8 mouse cellular contexts compared by ENCODE assay signal in the genomic region with DNA sequence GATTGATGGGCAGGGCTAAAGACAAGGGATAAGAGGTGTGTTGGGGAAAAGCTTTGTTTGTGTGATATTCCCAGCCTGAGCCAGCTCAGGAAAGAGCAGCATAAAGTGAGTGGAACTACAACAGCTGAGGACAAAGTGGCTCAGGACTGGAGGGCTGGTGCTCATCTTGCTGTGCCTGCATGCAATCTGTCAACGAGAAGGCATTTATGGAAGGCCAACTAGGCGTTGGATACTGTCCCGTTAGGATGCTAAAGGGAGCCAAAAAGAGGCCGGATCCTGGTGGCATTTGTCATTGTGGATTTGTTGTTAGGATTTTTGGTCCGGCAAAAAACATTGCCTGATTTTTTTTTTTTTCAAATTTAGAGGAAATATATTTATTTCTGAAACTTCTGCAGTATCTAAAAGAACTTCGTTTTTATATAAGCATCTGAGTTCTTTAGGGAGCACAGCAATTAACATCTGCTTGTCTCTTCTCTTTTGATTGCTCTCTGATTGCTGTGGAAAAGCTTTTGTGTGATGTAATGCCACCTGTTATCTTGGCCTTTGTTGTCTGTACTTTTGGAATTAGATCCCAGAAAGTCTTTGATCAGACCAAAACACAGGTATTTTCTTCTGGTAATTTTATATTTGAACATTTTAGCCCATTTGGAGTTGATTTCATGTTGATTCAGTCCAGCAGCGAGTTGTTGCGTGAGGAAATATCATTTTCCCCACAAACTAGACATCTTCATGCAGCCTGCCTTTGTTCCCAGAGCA. TPM values are rescaled to one million over a fixed set of nuclear protein-coding genes. Genes with fewer than 3 reads are reported as not detected.
DNase-seq lines count a peak whose midpoint lies in the region; ATAC-seq and TF ChIP-seq lines count a peak whose summit lies in the region.
"Had no signal": no experiment of that assay in that cellular context is flagged by ENCODE, and none has a peak within 500 bp of the region (broad histone marks: within the 10 kb centered on the region; RNA-seq: fewer than 3 reads in every experiment).

No protein-coding gene starts in this region.

- no peak for ATAC-seq in limb, embryonic 14.5 days (ENCODE audit: low FRiP score, low read depth)
- no peak for ATAC-seq in heart, embryonic 16.5 days (replicated peaks; ENCODE audit: extremely low read depth, insufficient read depth, low FRiP score)

- 0 out of 2 replicates have a peak overlapping the region, but pooled peaks have one; percentile 0 for H3K27ac ChIP-seq in limb, embryonic 14.5 days (replicated peaks; ENCODE audit: low read depth, low read length)
- H3K27ac ChIP-seq in limb, embryonic 10.5 days, result no peak overlapping the region
- H3K27ac ChIP-seq in heart, embryonic 16.5 days (ENCODE audit: low read length), result peak overlapping the region; percentile 78
- H3K27ac ChIP-seq: hindbrain, embryonic 13.5 days had no signal

- intact Hi-C loops in left cerebral cortex, postnatal 25 days (cut with DNase I), result no loop called here

- no peak overlapping the region for H3K9ac ChIP-seq in limb, embryonic 14.5 days (ENCODE audit: low read depth, low read length, severe bottlenecking)
- peak overlapping the region; percentile 55 for H3K9ac ChIP-seq in heart, embryonic 16.5 days (ENCODE audit: low read length)
- H3K9ac ChIP-seq: hindbrain, embryonic 13.5 days had no signal

- no peak for TF ChIP-seq CTCF in brain, embryonic 14.5 days (IDR thresholded peaks at IDR 0.05; ENCODE audit: borderline replicate concordance, extremely low read depth, insufficient read depth, insufficient read length)

- no peaks in the 10 kb centered on the region for H3K27me3 ChIP-seq in limb, embryonic 14.5 days (ENCODE audit: control insufficient read depth, insufficient read depth, low read length)
- no peaks in the 10 kb centered on the region for H3K27me3 ChIP-seq in limb, embryonic 10.5 days (ENCODE audit: low read depth, poor library complexity, severe bottlenecking)
- H3K27me3 ChIP-seq in heart, embryonic 16.5 days (ENCODE audit: control insufficient read depth, insufficient read depth, low read length), result no peaks in the 10 kb centered on the region
- H3K27me3 ChIP-seq: hindbrain, embryonic 13.5 days had no signal

- no peak overlapping the region for H3K4me2 ChIP-seq in limb, embryonic 14.5 days (replicated peaks; ENCODE audit: low read depth, low read length, severe bottlenecking)
- peak overlapping the region; percentile 53 for H3K4me2 ChIP-seq in heart, embryonic 16.5 days (ENCODE audit: low read depth, low read length)
- H3K4me2 ChIP-seq: hindbrain, embryonic 13.5 days had no signal

- H3K4me1 ChIP-seq in limb, embryonic 14.5 days (ENCODE audit: control insufficient read depth, insufficient read depth, low read length), result no peaks in the 10 kb centered on the region
- no peaks in the 10 kb centered on the region for H3K4me1 ChIP-seq in limb, embryonic 10.5 days
- peaks cover 29% of the 10 kb centered on the region for H3K4me1 ChIP-seq in heart, embryonic 16.5 days (ENCODE audit: control insufficient read depth, insufficient read depth, low read length)

- no peak for TF ChIP-seq POLR2A in limb, embryonic 14.5 days (IDR thresholded peaks at IDR 0.05; ENCODE audit: borderline replicate concordance, extremely low read depth, insufficient read depth, insufficient read length)
- no peak for TF ChIP-seq POLR2A in brain, embryonic 14.5 days (IDR thresholded peaks at IDR 0.05; ENCODE audit: borderline replicate concordance, extremely low read depth, insufficient read depth, insufficient read length, poor library complexity, severe bottlenecking)

- no peak for DNase-seq in limb, embryonic 14.5 days (ENCODE audit: low spot score)
- DNase-seq in limb, embryonic 10.5 days (ENCODE audit: low spot score), result no peak
- peak; percentile 53 for DNase-seq in brain, embryonic 14.5 days (ENCODE audit: low read depth)
- peak; percentile 70 for DNase-seq in cerebellum, adult 9-10 months
- DNase-seq in left cerebral cortex, postnatal 25 days (ENCODE audit: low spot score in 2 of 2), result no peak
- DNase-seq in natural killer cell, adult 2 months (ENCODE audit: low spot score in 2 of 2), result no peak

- 60% methylated on average over 8 of the region's 8 CpGs for WGBS in limb, embryonic 14.5 days
- WGBS in limb, embryonic 10.5 days, result 73% methylated on average over 8 of the region's 8 CpGs
- WGBS in heart, embryonic 16.5 days, result 40% methylated on average over 8 of the region's 8 CpGs

- H3K9me3 ChIP-seq in limb, embryonic 14.5 days (ENCODE audit: control insufficient read depth, low read length), result no peaks in the 10 kb centered on the region
- no peaks in the 10 kb centered on the region for H3K9me3 ChIP-seq in limb, embryonic 10.5 days (replicated peaks)
- no peaks in the 10 kb centered on the region for H3K9me3 ChIP-seq in heart, embryonic 16.5 days (replicated peaks; ENCODE audit: control insufficient read depth, low read length)
- H3K9me3 ChIP-seq: hindbrain, embryonic 13.5 days had no signal

- no peaks in the 10 kb centered on the region; the same call in 1 of the 2 replicates for H3K36me3 ChIP-seq in limb, embryonic 14.5 days (ENCODE audit: control insufficient read depth, insufficient read depth, low read length)
- H3K36me3 ChIP-seq in limb, embryonic 10.5 days, result peaks cover 7% of the 10 kb centered on the region; the same call in 1 of the 2 replicates
- H3K36me3 ChIP-seq in heart, embryonic 16.5 days (ENCODE audit: control insufficient read depth, insufficient read depth), result 0 out of 2 replicates have a peak, but pooled peaks cover 3% of the 10 kb centered on the region
- H3K36me3 ChIP-seq: hindbrain, embryonic 13.5 days had no signal

- no peak overlapping the region for H3K4me3 ChIP-seq in limb, embryonic 14.5 days (replicated peaks; ENCODE audit: low read length)
- no peak overlapping the region for H3K4me3 ChIP-seq in limb, embryonic 10.5 days
- H3K4me3 ChIP-seq in heart, embryonic 16.5 days (ENCODE audit: low read length), result no peak overlapping the region
- H3K4me3 ChIP-seq: hindbrain, embryonic 13.5 days had no signal

RNA-seq across cellular contexts. Expression of a gene that starts 49.2 kb away (rescaled TPM):
- polyA plus RNA-seq in limb, embryonic 14.5 days (2012; rRNA removed), result 1.5 and 2.7 TPM in 2 replicates
- polyA plus RNA-seq in limb, embryonic 14.5 days (2014; fragmentation: Nextera tagmentation; extraction: Ambion mirVana), result 1.6 and 2.4 TPM in 2 replicates
- polyA plus RNA-seq in limb, embryonic 10.5 days (2016; fragmentation: Nextera tagmentation; extraction: Ambion mirVana), result 0.23 and 0.53 TPM in 2 replicates
- polyA plus RNA-seq in brain, embryonic 14.5 days (2012; rRNA removed), result 11.9 and 17.2 TPM in 2 replicates
- 0.55 and 0.81 TPM in 2 replicates for polyA plus RNA-seq in heart, embryonic 16.5 days (2015; fragmentation: Nextera tagmentation; extraction: Ambion mirVana)
- total RNA-seq in left cerebral cortex, postnatal 25 days (2021), result 1 to 10 TPM; 6.2 to 7.5 TPM

RNA-seq across cellular contexts. Expression of a gene that starts 49.7 kb away (rescaled TPM):
- 17.4 and 29.6 TPM in 2 replicates for polyA plus RNA-seq in limb, embryonic 14.5 days (2012; rRNA removed)
- polyA plus RNA-seq in limb, embryonic 14.5 days (2014; fragmentation: Nextera tagmentation; extraction: Ambion mirVana), result 58.8 and 64.3 TPM in 2 replicates
- polyA plus RNA-seq in limb, embryonic 10.5 days (2016; fragmentation: Nextera tagmentation; extraction: Ambion mirVana), result 53.0 and 56.4 TPM in 2 replicates
- polyA plus RNA-seq in brain, embryonic 14.5 days (2012; rRNA removed), result 18.4 and 23.4 TPM in 2 replicates
- polyA plus RNA-seq in heart, embryonic 16.5 days (2015; fragmentation: Nextera tagmentation; extraction: Ambion mirVana), result 47.2 and 53.3 TPM in 2 replicates
- total RNA-seq in left cerebral cortex, postnatal 25 days (2021), result 10 to 100 TPM; 10.1 to 11.6 TPM

Comparison
In these comparisons a context has a peak if more than half of its experiments do, and no peak if none do; other contexts are left out.
1. DNase-seq: peak in brain, embryonic 14.5 days (single experiment) and cerebellum, adult 9-10 months (single experiment); none in limb, embryonic 14.5 days (single experiment), limb, embryonic 10.5 days (single experiment), left cerebral cortex, postnatal 25 days (0 of 2) and natural killer cell, adult 2 months (0 of 2).